Mouse (Mus musculus): Measurements from ENCODE around the gene Nacc2.

Gene Nacc2

DNA sequence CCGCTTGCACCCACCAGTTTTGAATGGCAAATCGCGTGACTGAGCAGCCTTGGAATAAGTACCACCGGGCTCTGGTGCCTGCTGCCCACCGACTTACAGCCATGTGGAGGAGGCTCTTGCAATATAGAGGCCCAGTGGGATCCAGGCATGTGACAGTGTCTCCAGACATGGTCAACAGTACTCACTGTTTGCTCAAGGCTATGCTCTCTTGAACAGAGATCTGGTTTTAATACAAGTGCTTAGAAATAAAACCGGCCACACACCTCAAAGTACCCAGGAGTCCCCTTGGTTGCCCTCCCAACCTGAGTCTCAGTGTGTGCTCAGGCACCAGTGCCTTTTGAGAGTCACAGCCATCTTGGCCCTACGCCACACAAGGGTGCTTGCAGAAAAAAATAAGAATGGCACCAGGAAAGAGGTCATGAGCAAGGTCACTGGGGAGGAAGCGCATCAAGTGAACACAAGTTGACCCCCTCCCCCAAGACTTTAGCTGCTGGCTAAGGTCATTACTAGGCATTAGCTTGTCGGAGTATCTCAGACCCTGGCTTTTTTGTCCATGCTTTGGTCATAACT lies at the start of gene Nacc2:
Nacc2 (minus strand) TSS at position 142 of the 570 bp plus-strand sequence.
- DNase-seq (ENCODE audit: low spot score in 2 of 2) = no peak

DNA sequence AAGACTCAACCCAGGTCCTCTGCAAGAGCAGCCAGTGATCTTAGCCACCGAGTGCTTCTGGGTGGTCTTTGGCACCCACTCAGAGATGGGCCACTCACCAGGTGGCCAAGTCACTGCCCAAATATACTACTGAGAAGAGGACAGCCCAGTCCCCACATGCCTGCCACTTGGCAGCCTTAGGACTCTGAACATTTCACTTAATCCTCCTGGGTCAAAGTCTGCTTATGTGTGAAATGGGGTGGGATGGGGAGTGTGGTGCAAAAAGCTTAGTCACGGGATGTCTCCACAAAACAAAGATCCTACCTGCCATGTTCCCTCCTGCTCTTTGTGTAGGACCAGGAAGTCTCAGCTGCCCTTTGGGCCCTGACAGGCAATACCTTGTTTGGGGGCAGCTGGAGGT lies 49.1 kb upstream of the Nacc2 start:
- no peak for DNase-seq (ENCODE audit: low spot score in 2 of 2)

DNA sequence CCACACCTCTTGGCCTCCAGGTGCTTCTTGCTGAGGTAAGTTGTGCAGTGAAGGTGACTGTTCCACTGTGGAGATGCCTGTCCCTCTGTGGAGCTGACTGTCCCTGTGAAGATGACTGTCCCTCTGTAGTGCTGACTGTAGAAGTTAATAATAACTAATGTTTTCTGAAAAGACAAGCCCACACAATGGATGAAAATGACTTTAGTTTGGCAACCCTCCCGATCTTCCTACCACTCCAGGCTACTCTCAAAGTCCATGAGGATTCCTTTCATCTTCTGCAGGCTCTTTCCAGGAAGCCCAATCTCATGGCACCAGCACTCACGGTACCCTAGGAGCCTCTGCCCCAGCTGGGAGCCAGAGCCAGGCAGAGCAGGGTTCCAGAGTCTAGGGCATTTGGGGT lies 47.4 kb upstream of the Nacc2 start:
- peak in 1 of 2 experiments; percentile 31 for DNase-seq (ENCODE audit: low spot score in 2 of 2)

DNA sequence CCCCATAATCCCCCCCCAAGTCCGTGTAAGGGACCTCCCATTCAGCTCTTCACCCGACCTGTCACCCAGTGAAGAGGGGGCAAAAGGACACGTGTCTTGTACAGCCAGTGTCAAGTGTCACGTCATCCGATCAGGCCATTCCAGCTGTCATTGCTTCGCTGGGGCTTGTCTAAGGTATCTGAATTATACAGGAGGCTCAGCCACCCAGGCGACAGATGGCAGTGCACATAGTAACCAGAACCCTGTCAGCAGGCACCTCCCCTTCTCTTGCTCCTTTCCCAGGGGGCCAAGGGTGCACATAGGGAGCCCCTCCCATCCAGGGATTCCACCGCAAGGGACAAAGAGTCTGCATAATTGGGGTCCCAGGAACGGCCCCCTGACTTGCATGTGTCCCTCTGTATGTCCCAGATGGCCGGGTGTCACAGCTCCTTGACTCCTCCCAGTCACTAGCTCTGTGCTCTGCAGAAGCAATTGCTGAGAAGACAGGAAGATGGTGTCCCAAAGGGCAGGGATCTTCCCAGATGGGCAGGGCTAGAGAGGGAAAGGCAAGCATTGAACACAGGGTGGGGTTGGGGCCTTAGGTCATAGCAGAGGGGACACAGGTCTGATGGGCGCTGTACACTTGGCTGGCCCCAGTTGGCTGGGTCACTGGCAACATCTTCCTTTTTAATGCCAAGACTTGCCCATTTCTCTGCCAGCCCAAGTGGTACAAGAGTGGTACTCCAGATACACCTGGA lies 46.0 kb upstream of the Nacc2 start:
- no peak for DNase-seq (ENCODE audit: low spot score in 2 of 2)

DNA sequence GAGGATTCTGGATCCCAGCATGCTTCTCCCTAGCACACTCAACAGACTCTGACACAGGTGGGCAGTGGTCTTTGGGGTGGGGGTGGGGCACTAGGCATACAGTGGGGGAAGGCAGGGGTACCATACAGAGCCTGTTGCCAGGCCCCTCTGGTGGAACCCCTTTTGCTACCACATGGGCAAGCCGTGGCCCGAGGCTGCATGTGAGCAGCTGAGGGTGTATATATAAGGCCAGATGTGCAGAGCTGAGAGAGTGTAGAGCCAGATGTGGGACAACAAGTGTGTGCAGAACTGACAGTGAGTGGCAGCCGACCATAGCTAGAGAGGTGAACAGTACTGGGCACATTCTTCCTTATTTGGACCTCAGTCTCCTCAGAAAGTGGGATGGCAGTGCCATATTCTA lies 43.9 kb upstream of the Nacc2 start:
- no peak for DNase-seq (ENCODE audit: low spot score in 2 of 2)

DNA sequence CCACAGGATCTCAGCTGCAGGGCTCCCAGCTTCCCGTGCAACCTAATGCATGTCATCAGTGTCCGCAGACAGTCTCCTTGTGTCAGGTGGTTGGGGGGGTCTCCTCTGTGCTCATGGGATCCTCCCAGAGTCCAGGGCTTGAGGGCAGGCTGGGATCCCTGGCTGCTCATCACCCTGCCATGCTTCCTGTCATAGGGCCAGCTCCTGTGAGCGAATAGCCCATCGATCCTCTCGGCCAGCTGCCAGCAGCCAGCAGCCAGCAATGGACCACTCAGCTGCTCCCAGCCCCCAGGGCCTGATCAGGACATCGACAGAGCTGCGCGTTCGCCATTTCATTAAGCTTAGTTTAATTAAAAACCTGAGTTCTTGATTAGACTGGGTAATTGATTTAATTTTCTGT lies 35.0 kb upstream of the Nacc2 start:
- no peak for DNase-seq (ENCODE audit: low spot score in 2 of 2)

DNA sequence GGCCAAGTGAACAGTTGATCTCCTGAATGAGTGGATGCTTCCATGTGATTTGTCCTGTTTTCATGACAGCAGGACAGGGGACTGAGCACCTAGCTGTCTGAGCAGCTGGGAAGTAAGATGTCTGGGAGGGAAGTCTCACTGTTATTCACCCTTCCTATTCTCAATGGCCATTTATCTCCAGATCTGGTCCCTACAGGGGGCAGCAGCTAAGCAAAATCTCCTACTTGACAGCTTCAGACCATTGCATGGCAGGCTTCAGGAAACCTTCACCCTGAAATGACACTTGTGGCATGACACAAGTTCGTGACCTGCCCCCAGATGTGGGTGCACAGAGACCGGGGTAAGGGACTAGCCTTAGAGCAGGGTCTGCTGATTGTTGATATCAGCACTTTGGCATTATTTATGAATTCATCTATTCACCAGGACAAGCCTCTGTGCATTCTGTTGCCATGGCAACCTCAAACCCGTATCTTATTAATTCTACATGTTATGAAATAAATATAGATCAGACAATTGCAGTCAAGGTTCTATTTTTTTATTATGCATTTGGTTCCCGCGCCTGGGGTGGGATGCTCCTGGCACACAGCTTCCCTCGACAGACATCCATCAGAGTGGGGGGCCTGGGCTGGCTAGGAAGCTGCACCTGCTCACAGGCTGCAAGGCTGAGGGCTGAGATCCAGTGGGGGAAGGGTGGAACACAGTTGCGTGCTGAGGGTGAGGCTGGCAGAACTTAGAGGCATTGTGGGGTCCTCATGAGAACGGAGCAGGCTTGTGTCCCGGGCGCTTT lies 33.4 kb upstream of the Nacc2 start:
- DNase-seq (ENCODE audit: low spot score in 2 of 2) = peak; percentile 28 to 44

DNA sequence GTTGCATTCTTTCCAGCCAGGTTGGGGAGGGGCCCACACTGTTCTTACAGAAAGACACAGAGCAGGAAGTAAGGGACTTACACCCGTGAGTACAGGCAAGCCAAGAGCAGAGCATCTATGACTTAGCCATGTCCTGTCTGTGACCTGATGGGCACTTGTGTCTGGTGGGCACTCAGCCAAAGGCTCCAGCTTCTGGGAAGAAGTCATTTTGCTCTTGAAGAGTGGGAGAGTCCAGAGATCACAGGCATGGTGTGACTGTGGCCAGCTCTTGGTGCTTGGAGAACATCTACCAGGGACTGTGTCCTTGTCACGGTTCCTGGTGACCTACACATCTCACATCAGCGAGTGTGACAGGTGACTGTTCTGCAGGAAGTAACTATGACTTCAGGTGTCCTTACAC lies 32.7 kb upstream of the Nacc2 start:
- DNase-seq (ENCODE audit: low spot score in 2 of 2) = no peak

DNA sequence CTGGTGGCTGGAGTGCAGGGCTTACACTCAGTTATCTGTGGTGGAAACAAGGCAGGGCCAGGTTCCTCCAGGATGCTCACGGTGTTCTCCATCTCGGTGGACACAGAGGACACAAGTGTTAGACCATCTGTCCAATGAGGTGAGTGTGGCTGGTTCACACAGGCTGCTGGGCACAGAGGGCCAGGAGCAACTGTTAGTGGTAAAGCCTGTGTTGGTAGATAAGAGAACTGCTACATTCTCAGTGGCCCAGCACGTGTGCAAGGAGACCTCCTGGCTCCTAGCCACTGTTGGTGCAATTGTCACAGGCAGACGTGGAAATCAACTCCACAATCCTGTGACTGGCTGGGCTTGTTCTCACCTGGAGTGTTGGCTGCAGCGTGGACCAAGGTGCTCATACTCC lies 31.6 kb upstream of the Nacc2 start:
- no peak for DNase-seq (ENCODE audit: low spot score in 2 of 2)

DNA sequence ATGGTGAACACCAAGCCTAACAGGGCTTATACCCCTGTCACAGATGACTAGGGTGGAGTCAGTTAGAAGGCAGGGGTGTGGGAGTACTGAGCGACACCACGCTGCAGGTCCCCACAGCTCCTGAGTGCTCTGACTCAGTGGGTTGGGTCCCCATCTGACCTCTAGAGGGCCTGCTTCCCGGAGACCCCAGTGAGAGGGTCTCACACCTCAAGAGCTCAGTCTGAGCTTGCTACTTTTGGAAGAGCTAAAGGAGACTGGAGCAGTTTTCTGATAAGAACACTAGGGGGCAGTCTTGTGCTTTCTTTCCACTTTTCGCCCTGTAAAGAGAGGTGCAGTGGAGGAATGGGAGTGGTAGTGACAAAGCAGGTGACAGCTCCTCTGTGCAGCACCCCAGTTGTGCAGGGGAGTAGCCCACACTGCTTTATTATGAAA lies 30.9 kb upstream of the Nacc2 start:
- peak; percentile 46 to 56 for DNase-seq (ENCODE audit: low spot score in 2 of 2)

DNA sequence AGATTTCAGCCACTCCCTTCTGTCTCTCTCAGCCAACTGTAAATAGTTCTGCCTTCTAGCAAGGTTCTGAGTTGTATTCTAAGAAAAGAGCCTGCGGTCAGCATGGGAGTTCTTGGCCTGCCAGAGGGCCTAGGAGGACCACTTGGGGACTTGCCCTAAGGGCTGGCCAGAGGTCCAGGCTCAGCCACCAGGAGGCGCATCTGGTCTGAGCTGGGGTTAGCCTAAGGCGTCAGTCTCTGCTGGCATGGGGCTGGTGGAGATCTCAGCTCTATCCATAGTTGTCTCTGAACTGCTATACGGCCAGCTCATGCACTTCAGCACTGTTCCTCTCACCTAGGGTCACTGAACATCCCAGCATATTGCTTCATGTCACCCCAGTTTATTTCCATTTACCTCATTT lies 30.3 kb upstream of the Nacc2 start:
- no peak for DNase-seq (ENCODE audit: low spot score in 2 of 2)

DNA sequence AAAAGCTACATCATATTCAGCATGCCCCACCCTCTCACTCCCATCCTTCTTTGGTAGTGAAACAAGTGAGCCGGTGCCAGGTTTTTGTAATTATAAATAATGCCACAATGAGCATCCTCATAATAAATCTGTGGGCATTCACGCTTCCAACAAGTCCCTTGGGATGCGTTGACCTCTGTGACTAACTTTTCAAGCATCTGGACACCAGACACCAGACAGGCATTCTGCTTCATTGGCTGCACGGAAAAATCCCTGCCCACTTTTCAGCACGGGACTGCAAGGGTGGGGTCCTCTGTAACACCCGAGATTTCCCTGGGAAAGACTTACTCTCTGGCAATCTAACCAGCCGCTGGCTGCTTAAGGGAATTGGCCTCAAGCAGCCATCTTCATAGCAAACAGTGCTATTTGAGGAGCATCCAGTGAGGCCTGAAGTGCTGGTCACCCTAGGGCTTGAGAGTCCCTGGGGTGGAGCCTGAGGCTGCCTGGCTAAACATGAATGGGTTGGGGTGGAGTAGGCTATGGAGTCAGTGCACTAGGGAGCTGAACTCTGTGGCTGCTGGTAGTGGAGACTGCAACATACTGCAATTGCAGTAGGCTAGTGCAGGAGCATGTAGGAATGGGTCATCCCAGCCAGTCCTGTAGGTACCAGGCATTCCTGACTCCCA lies 24.8 kb upstream of the Nacc2 start:
- DNase-seq (ENCODE audit: low spot score in 2 of 2) = no peak

DNA sequence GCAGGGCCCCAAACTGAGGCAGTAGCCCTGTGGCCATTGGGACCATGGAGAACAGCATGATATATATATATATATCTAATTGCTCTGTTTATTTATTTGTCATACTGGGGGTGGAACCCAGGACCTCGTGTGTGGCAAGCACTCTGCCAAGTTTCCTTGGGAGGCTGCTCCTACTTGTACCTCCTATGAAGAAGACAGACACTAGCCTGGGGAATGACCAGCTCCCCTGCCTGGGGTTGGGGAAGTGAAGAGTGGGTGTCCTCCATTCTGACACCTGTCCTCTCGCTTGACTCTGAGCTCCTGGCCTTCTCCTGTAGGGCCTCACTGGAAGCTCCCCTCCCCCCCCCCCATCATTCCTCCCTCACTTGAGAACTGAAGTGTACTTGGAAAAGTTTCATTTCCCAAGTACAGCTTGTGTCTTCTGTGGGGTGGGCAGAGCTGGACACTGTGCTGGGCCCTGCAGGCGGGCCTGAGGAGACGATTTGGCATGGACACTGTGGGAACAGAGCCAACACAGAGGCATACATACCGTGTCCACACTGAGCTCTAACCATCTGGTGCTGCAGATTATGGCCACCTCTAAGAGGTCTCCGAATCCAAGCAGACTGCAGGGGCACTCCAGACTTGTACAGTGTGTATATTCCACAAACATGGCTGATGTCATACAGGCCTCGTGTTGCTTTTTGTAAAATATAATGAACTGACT lies 23.5 kb upstream of the Nacc2 start:
- no peak for DNase-seq (ENCODE audit: low spot score in 2 of 2)

DNA sequence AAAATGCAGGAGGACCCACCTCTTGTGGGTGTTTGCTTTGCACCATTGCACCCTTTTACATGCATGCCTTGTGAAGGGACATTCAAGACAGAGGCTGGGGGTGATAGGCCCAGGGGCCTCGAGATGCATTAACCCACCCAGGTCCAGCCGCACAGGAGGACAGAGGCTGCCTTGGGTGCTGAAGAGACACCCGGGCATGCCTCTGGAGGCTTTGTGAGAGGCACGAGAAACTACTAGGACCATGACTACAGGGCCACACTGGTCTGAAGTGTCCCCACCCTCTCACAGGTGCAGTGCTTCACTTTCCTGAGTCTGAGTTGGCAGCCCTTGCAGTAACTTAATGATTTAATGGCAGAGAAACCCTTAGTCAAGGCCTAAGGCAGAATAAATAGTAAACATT lies 22.1 kb upstream of the Nacc2 start:
- no peak for DNase-seq (ENCODE audit: low spot score in 2 of 2)

DNA sequence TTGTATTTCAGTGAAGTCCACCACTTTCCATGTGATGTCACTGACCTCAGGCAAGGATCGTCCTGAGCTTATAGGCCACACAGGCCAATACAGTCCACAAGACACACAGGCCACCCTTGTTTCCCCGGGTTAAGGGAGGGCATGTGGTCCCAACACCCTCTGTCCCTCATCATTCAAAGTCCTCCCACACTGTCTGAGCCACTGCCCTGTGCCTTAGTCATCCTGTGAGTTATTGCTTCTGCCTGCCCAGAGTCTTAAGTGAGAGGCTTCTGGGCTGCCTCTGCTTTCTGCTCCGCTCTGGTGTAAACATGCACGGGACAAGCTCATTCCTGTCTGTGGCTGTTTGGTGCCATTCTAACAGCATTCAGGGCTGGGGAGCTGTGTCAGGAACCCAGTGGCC lies 21.3 kb upstream of the Nacc2 start:
- no peak for DNase-seq (ENCODE audit: low spot score in 2 of 2)

DNA sequence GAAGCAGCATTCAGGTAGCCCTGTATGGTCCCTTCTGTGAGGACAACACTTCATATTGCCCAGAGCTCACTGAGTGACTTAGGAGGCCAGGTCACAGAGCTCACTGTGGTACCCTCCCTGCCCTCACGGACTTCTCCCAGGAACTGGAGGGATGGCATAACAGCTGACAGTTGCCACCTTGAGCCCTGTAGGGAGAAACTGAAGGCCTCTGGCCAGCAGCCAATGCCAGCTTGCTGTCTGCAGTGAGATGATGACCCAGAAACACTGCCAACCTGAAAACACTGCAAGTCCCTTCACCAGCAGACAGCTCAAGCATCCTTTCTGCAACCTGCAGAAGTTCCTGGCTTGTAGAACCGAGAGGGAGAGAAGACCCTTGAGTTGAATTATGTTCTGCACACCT lies 20.5 kb upstream of the Nacc2 start:
- no peak for DNase-seq (ENCODE audit: low spot score in 2 of 2)

DNA sequence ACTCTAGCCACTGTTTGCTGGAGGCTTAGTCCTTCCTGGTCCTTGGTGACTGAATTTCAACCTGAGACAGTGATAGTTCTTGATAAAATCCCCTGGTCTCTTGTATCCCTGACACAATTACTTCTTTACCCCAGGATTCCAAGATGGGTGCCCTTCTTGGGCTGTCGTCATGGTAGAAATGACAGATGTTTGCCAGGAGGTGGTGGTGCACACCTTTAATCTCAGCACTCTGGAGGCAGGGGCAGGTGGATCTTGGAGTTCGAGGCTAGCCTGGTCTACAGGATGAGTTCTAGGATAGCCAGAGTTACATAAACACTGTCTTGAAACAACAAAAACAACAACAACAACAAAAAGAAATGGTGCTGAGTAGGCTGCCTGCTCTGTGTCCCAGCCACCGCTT lies 20.0 kb upstream of the Nacc2 start:
- DNase-seq (ENCODE audit: low spot score in 2 of 2) = no peak

DNA sequence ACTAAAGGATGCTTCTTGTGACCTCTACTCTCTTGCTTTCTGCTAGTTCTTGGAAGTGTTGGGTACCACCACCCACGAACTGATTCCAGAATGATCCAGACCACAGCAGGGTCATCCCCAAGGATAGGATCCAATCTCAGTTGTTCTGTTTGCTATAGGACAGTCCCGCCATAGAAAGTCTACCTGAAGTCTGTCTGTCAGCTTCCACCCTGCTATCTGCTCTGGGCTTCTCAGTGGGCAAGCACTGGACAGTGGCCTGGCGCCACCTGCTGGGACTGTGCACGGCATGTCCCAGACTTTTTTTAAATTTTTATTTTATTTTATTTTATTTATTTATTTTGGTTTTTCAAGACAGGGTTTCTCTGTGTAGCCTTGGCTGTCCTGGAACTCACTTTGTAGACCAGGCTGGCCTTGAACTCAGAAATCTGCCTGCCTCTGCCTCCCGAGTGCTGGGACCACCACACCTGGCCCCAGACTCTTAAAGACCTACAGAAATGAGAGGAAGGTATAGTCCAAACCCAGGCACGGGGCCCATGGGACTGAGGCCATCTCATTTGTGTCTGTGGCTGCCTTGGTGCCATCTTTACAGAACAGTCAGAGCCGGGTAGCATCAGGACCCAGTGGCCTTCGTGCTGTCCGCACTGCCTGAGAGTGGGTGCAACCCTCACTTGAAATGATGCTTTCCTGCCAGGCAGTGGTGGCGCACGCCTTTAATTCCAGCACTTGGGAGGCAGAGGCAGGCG lies 19.0 kb upstream of the Nacc2 start:
- peak; percentile 71 to 76 for DNase-seq (ENCODE audit: low spot score in 2 of 2)

DNA sequence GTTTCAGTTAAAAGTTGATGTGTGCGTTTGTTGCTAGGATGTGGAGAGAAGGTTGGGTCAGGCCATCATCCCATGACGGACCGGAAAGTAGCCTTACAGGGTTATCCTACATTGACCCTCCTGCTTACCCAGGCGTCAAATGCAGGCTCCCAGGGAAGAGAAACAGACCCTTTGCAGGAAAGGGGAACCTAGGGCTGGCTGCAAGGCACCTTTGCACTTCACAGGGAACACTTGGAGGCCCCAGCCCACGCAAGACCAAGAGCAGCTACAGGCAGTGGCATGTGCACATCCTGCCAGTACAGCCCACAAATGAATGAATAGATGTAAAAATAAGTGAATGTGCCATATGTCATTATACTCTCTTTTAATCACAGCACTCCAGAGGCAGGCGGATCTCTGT lies 17.9 kb upstream of the Nacc2 start:
- DNase-seq (ENCODE audit: low spot score in 2 of 2) = peak in 1 of 2 experiments; percentile 34

DNA sequence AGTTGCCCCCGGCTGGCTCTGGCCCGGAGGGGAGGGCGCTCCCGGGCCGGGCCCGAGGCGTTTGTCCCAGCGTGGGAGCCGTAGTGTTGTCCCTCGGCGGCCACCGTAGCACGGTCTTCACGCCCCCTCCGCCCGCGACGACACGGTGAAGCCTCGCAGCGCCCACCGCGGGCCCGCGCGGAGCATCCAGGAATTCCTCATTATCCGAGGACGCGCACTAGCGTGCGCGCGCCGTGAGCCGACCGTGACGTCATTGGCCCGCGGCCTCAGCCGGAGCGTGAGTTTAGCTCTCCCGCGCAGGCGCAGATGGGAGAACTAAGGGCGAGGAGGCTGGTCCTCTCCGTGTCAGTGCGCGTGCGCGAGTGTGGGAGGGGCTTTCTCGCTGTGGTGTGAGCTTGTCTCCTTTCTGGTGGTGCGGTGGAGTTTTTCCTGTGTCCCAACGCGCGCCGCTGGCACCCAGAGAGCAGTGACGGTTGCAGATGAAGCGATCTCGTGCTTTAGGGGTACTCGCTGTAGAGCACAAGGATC lies 17.3 kb upstream of the Nacc2 start:
- DNase-seq (ENCODE audit: low spot score in 2 of 2) = peak; percentile 100

All from right cerebral cortex, adult 2 months (tissue).